In genomic region chr13:73429605-73430321, GRCm38 (mm10) we compare ENCODE assay signal across 15 mouse cellular contexts.
"Had no signal": no experiment of that assay in that cellular context is flagged by ENCODE, and none has a peak within 500 bp of the region (broad histone marks: within the 10 kb centered on the region; RNA-seq: fewer than 3 reads in every experiment).

No protein-coding gene starts in this region.

- ATAC-seq: liver, embryonic 12.5 days; lung, postnatal 0 days; midbrain, embryonic 15.5 days had no signal

- H3K9me3 ChIP-seq: limb, embryonic 10.5 days; limb, embryonic 13.5 days; liver, embryonic 12.5 days; midbrain, embryonic 12.5 days; midbrain, embryonic 15.5 days had no signal

- DNase-seq: layer of hippocampus, adult 9-11 months; liver; lung, embryonic 14.5 days; thymus, adult 2 months; thymus, postnatal 14 days; thymus, postnatal 4 days had no signal

- H3K36me3 ChIP-seq: limb, embryonic 10.5 days; limb, embryonic 13.5 days; liver, embryonic 12.5 days; midbrain, embryonic 12.5 days; midbrain, embryonic 15.5 days had no signal

- H3K4me2 ChIP-seq: limb, embryonic 13.5 days; liver, embryonic 12.5 days; lung, embryonic 14.5 days; midbrain, embryonic 12.5 days; midbrain, embryonic 15.5 days had no signal

- H3K4me3 ChIP-seq: layer of hippocampus, adult 2 months; limb, embryonic 10.5 days; limb, embryonic 13.5 days; liver, embryonic 12.5 days; midbrain, embryonic 12.5 days; midbrain, embryonic 15.5 days had no signal

- H3K9ac ChIP-seq: limb, embryonic 13.5 days; liver, embryonic 12.5 days; lung, embryonic 14.5 days; midbrain, embryonic 12.5 days; midbrain, embryonic 15.5 days had no signal

- H3K27me3 ChIP-seq: midbrain, embryonic 15.5 days had no signal

- H3K4me1 ChIP-seq: limb, embryonic 10.5 days; midbrain, embryonic 12.5 days had no signal

- H3K27ac ChIP-seq: kidney, postnatal 0 days; layer of hippocampus, adult 2 months; limb, embryonic 10.5 days; limb, embryonic 13.5 days; liver, embryonic 12.5 days; macrophage; midbrain, embryonic 12.5 days; midbrain, embryonic 15.5 days had no signal
